Mouse (Mus musculus): ENCODE data around the gene Gm14597. TPM values are rescaled to one million over a fixed set of nuclear protein-coding genes. Genes with fewer than 3 reads are reported as not detected.

The Gm14597 gene
- not detected in 2 replicates for polyA plus RNA-seq (2012; ENCODE audit: low replicate concordance)

DNA sequence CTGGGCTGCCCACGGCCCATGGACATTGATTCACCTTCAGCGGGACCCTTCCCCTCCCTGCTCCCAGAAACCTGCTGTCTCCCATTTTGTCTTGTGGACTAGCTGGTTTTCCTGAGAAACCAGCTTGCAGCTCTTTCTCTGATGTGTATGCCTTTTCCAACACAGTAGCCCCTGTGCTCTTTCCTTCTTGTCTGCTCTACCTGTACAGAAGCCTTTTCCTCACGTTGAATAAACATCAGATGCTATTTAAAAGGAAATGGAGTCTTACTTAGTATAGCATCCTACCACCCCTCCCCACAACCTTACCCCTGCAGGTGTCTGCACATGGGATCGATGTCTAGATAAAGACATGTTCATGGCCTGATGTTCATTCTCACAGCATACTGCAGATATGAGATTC is at the start of gene Gm14597:
Gene Gm14597 (minus strand): TSS at position 101 of the 400 bp plus-strand sequence.

DNA sequence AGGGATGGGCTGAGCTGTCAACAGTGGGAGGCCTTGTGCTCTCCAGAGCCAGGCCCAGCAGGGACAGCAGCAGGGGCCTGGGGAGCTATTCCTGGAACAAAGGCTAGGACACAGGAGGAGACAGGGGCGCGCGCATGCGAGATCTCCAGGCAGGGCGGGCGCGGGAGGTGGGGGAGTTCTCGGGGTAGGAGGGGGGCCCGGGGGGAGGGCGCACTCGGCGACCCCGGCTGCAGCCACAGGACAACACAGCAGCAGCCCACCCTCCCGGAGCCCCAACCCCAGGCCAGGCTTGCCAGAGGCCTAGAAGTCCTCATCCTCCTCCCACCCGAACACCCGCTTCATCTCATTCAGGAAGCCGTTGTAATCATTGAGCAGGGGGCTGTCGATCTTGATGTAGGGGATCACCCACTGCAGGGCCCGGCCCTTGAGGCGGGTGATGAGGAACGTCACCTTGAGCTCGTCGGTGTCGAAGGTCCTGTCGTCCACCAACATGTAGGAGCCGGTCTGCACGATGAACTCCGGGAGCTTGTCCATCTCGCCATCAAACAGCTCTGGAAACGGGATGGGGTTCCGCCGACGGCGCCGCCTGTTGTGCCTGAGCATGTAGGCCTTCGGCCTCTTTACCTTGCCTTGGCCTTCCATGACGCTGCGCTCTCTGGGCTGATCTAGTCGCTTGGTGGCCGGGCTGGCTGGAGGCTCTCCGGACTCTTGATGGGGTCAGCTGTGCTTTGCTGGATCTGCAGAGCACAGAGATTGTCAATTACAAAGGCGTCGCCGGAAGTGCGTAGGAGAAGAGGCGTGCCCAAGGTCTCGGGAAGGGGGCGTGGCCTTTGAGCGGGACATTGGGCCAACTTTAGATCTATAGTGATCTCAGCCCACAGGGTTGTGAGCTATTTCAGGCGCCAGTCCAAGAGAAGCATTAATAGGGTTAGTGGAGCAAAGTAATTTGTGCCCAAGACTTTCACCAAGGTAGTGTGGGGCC is 34.5 kb upstream of the Gm14597 start, which contains the start of gene Rtl8a:
Gene Rtl8a (minus strand): TSS at position 703 of the 982 bp plus-strand sequence.

DNA sequence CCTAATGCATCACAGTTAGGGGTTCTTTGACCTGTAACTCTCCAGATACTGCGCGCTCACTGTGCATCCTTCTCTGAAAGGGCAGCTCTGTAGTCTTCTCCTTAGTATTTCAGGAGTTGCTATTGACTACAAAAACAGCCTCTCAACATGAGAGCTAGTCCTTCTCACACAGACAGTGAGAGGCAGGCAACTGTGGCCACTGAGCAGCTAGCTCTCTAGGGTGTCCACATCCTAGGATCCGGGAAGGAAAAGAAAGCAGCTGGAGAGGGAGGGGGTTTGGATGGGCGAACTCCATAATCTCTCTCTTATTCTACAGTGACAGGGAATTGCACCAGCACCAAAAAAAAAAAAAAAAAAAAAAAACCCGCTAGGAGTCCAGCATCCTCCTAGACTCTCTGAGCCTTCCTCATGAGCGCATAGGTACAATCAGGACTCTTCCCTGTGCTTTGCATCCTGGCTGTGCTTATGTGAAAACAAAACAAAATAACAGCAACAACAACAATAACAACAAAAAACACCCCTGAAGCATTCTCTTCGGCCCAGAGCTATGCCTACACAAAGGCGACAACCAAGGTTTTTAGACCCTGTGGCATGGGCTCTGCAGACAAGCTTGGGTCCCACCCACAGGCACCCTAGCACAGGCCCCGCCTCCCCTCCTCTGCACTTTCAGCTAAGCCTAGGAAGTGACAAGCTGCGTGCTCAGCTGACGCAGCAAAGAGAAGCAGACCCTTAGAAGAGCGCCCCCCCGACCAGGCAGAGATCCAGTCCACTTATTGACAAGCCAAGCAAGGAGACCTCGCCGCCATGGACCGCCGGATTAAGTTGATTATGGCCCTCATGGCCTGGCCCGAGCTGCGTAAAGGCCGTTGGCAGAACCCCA is 1.3 kb downstream of the Gm14597 start, which contains the start of gene Rtl8c:
Gene Rtl8c (plus strand): TSS at position 791 of the 880 bp plus-strand sequence.

Other genes with a start within 250 kb of the Gm14597 start
- gene Mospd1, start 238.5 kb downstream of the Gm14597 start, polyA plus RNA-seq (2012; ENCODE audit: low replicate concordance), result 0.10 and 0.73 TPM in 2 replicates
- gene Etd, start 174.1 kb downstream of the Gm14597 start, polyA plus RNA-seq (2012; ENCODE audit: low replicate concordance), result not detected in 2 replicates
- gene Rtl8c, start 947 bp downstream of the Gm14597 start, polyA plus RNA-seq (2012; ENCODE audit: low replicate concordance), result 3.5 and 3.9 TPM in 2 replicates
- gene Rtl8a, start 34.7 kb upstream of the Gm14597 start, polyA plus RNA-seq (2012; ENCODE audit: low replicate concordance), result 7.2 and 29.0 TPM in 2 replicates
- gene Rtl8b, start 61.4 kb upstream of the Gm14597 start, polyA plus RNA-seq (2012; ENCODE audit: low replicate concordance), result 36.0 and 64.2 TPM in 2 replicates
- gene 4930502E18Rik, start 115.8 kb upstream of the Gm14597 start, polyA plus RNA-seq (2012; ENCODE audit: low replicate concordance), result not detected in 2 replicates
- gene 1700013H16Rik, start 148.9 kb upstream of the Gm14597 start, polyA plus RNA-seq (2012; ENCODE audit: low replicate concordance), result not detected in 2 replicates
- gene Zfp36l3, start 167.4 kb upstream of the Gm14597 start, polyA plus RNA-seq (2012; ENCODE audit: low replicate concordance), result 0.16 TPM in 1 of 2 replicates, not detected in the other
- gene Xlr, start 188.7 kb upstream of the Gm14597 start, polyA plus RNA-seq (2012; ENCODE audit: low replicate concordance), result 0.26 and 1.1 TPM in 2 replicates